Mouse (Mus musculus) lung, postnatal 0 days (tissue): Measurements from ENCODE around the gene Gm21954.

Experiments used
- CTCF ChIP-seq: IDR thresholded peaks from 2 replicates; pipeline ENCODE4 v1.5.1; 2016; ENCODE audit warnings: antibody characterized with exemption, mild to moderate bottlenecking
- EP300 ChIP-seq: IDR thresholded peaks from 2 replicates; pipeline ENCODE4 v1.6.1; 2016; ENCODE audit warnings: antibody characterized with exemption, mild to moderate bottlenecking, control low read depth

GRCm38 (mm10) chr3:55420436-55421083 is 51.5 kb downstream of the Gm21954 start:
- TF ChIP-seq EP300 (no peak), CTCF (no peak)
